Mouse (Mus musculus): ENCODE measurements around the gene Hcrtr2.

Hcrtr2 gene

GRCm38 (mm10) chr9:76235945-76236503 is 87.6 kb downstream of the Hcrtr2 start:
- no peak for DNase-seq (ENCODE audit: low read depth, low spot score)

DNA sequence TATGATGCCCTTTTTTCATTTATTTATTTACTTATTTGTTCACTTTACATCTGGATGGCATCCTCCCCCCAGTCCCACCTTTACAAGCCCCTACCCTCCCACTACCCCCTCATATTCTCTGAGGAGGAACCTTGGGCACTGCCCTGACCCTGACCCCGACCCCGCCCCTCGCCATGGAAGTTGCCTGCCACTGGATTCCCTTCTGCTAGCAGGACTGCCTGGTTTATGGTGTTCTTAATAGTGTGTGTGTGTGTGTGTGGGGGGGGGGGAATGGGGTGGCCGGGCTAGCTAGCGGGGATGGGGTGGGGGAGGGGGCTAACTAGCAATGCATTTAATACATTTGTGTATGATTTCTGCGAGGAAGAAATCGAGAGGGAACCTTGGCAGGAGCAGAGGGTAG is 88.8 kb downstream of the Hcrtr2 start:
- no peak for DNase-seq (ENCODE audit: low read depth, low spot score)

- DNase-seq (ENCODE audit: low read depth, low spot score), result no peak
Measured at GRCm38 (mm10) chr9:76230400-76230799, 93.3 kb downstream of the Hcrtr2 start.

DNA sequence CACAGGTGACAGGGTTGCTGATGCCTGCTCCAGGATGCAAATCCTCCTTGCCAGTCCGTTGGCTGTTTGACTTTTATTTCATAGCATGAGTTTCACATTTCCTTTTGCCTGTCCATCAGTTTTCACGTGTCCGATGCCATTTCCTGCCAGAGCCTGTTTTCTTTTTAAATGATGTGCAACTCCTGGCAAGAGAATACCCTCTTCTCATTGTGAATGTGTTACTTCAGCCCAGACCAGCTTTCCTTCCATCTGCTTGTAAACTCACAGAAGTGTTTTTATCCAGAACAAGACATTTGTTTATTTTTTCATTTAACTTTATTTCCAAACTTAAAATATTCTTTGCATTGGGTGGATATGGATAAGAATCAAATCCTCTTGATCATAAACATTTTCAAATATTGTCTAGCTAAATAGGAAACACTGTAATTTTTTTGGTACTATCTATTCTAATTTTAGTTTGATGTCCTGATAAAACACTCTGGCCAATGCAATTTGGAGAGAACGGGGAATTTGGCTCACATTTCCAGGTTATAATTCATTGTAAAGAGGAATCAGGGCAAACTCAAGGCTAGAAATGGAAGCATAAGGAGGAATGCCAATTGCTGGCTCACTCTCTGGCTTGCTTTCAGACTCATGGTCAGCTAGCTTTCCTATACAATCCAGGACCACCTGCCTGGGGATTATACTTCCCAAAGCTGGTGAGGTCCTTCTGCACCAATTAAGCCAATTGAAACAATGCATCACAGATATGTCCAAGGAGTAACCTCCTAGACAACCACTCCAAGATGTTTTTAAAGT is 106.3 kb downstream of the Hcrtr2 start:
- no peak for DNase-seq (ENCODE audit: low read depth, low spot score)

DNA sequence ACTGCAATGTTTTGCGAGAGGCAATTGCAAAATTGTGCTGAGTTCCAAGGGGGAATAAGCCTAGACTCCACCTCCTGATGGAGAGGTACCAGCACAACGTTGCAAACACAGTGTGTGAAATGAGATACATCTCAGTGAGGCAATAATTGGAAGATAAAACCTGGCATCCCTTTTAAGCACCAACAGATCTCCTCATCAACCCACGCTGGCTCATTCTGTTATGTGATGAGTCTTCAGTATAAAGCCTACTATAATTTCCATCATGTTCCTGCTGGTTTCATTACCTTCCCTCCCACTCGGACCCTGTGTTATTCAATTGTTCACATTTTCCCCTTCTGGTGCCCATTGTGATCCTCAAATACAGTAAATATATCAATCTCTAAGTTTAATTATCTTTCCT is 109.0 kb downstream of the Hcrtr2 start:
- no peak for DNase-seq (ENCODE audit: low read depth, low spot score)

DNA sequence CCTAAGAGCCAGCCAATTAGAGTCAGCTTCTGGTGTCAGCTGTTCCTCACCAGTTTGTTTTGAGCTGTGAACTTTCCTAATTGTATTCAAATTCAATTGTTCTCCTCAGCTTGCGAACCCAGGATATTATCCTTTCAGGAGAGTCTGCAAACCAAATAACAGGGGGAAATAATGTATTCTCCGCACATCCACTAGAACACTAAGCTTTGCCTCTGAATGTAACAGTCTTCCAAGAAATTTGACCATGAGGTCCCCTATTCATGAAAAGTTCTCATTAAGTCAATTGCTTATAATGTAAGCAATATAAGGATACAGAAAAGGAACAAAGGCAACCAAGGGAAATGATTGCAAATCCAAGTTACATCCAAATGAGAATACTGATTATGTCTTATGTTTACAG is 110.1 kb downstream of the Hcrtr2 start, which contains the start of gene Gfral:
Gfral (minus strand) TSS at position 101 of the 400 bp plus-strand sequence.
- DNase-seq (ENCODE audit: low read depth, low spot score), result no peak

GRCm38 (mm10) chr9:76196917-76197316 is 126.7 kb downstream of the Hcrtr2 start:
- no peak for DNase-seq (ENCODE audit: low read depth, low spot score)

GRCm38 (mm10) chr9:76179221-76179620 is 144.4 kb downstream of the Hcrtr2 start:
- DNase-seq (ENCODE audit: low read depth, low spot score), result no peak
